Mouse (Mus musculus): ENCODE measurements around the gene Il17d.

DNA sequence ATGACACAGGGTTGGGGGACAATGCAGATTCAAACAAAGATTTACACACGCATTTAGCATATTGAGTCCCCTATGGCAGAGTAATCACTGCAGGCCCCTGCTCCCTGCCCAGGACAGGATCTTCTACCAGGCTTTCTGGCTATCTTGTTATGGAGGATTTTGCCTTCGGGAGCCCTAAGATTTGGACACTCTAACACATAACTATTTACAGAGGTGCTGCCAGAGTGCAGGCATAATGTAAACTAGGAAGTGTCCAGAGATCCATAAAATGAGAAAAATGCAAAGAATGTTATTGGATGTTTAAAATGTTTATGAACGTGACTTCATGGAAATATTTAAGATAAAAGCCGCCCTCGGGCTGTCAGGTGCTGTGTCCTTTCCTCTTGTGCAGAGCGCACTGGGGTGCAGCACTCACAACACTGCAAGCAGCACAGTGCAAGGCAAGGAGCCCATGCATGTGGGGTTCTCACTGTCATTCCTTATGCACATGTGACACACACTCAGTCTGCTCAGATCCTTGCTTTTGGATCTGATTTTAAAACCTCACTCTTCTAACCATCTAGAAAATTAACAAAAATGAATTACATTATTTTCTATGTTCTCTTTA, 9.3 kb upstream of the Il17d start:
- no peak for TF ChIP-seq POLR2A (IDR thresholded peaks at IDR 0.05; ENCODE audit: extremely low read depth, insufficient read depth, low read length)
- no peak for TF ChIP-seq CTCF (IDR thresholded peaks at IDR 0.05; ENCODE audit: extremely low read depth, insufficient read depth, low read length)

Measured in cortical plate, adult 2 months (tissue).